ENCODE assay signal across 8 mouse cellular contexts in the genomic region with DNA sequence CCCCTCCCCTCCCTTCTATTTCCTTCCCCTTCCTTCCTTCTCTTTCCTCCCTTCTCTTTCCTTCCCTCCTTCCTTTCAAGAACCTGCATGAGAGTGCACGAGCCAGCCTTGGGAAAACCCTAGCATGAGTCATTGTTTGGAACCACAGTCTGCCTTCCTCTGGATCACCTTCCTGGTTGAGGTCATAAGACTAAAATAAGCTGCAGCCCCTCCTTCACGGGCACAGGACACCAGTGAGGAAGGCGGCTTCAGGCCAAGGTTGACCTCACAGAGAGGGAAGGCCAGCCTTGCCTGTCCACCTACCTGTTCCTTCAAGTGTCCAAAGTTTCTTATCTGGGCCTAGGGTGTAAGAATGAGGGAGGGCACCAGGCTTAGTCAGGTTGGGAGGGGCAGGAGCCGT. TPM values are rescaled to one million over a fixed set of nuclear protein-coding genes. Genes with fewer than 3 reads are reported as not detected.
DNase-seq lines count a peak whose midpoint lies in the region; TF ChIP-seq lines count a peak whose summit lies in the region.

No protein-coding gene starts in this region.

- H3K27ac ChIP-seq in ES-Bruce4 (ENCODE audit: insufficient read depth, low read length) = peak overlapping the region; percentile 86
- no peak overlapping the region for H3K27ac ChIP-seq in midbrain, embryonic 10.5 days (replicated peaks)

- peak overlapping the region; percentile 55 for H3K9ac ChIP-seq in ES-Bruce4 (ENCODE audit: low read depth, poor library complexity, severe bottlenecking)

- no peaks in the 10 kb centered on the region for H3K9me3 ChIP-seq in ES-Bruce4 (replicated peaks; ENCODE audit: control insufficient read depth, insufficient read depth, low read length, poor library complexity, severe bottlenecking)
- H3K9me3 ChIP-seq in midbrain, embryonic 10.5 days (replicated peaks) = no peaks in the 10 kb centered on the region

- H3K27me3 ChIP-seq in ES-Bruce4 (ENCODE audit: control insufficient read depth, insufficient read depth, low read length, poor library complexity, severe bottlenecking) (no peaks in the 10 kb centered on the region), myocyte (ENCODE audit: control insufficient read depth, insufficient read depth, insufficient read length) (no peaks in the 10 kb centered on the region)
- H3K27me3 ChIP-seq in midbrain, embryonic 10.5 days (ENCODE audit: low read depth, poor library complexity, severe bottlenecking) = no peaks in the 10 kb centered on the region

- no peaks in the 10 kb centered on the region for H3K79me2 ChIP-seq in myocyte (ENCODE audit: control insufficient read depth, insufficient read depth)

- no peak overlapping the region for H3ac ChIP-seq in myocyte (ENCODE audit: control insufficient read depth, insufficient read length)

- H3K4me2 ChIP-seq in myocyte (ENCODE audit: low read depth) = peak overlapping the region; percentile 65

- TF ChIP-seq EP300 in ES-Bruce4 (IDR thresholded peaks at IDR 0.05; ENCODE audit: insufficient read depth, low read depth, low read length) = no peak

- H3K4me3 ChIP-seq in ES-Bruce4 (ENCODE audit: low read depth, low read length) = peak overlapping the region; percentile 53
- no peak overlapping the region for H3K4me3 ChIP-seq in myocyte
- no peak overlapping the region for H3K4me3 ChIP-seq in midbrain, embryonic 10.5 days

- DNase-seq in brain, adult 2 months (ENCODE audit: low read depth, low spot score) = peak; percentile 88
- DNase-seq in heart, adult 9 months (ENCODE audit: low spot score in 2 of 2) = peak; percentile 93 to 95
- DNase-seq in kidney, postnatal 25 days = peak; percentile 78 to 83
- DNase-seq in layer of hippocampus, adult 8-10 months (ENCODE audit: low spot score in 2 of 2) = no peak
- no peak for DNase-seq in midbrain, embryonic 10.5 days (ENCODE audit: low spot score)
- no peak for DNase-seq in layer of hippocampus, postnatal 25 days (ENCODE audit: extremely low spot score in 1 of 2, low spot score in 1 of 2)

- no peak for TF ChIP-seq CTCF in ES-Bruce4 (IDR thresholded peaks at IDR 0.05; ENCODE audit: low read depth, low read length)

- WGBS in midbrain, embryonic 10.5 days = 68% methylated on average over 4 of the region's 4 CpGs

- H3K36me3 ChIP-seq in ES-Bruce4 (ENCODE audit: control insufficient read depth, insufficient read depth, low read length, poor library complexity, severe bottlenecking) (no peaks in the 10 kb centered on the region), myocyte (ENCODE audit: control insufficient read depth, insufficient read depth) (no peaks in the 10 kb centered on the region)
- H3K36me3 ChIP-seq in midbrain, embryonic 10.5 days = no peaks in the 10 kb centered on the region

- TF ChIP-seq POLR2A in ES-Bruce4 (IDR thresholded peaks at IDR 0.05; ENCODE audit: insufficient read depth, low read length) = no peak
- no peak for TF ChIP-seq POLR2A in myocyte (IDR thresholded peaks at IDR 0.05; ENCODE audit: insufficient read length, low read depth)

- H3K4me1 ChIP-seq in ES-Bruce4 (ENCODE audit: control insufficient read depth, insufficient read depth, low read length) = peaks cover 2% of the 10 kb centered on the region
- peaks cover 5% of the 10 kb centered on the region for H3K4me1 ChIP-seq in midbrain, embryonic 10.5 days

TF ChIP-seq in myocyte, 11 proteins besides CTCF, POLR2A, EP300 and RAD21:
- TF ChIP-seq MYOG (IDR thresholded peaks at IDR 0.05; ENCODE audit: control insufficient read depth in 1 of 3, insufficient read depth in 1 of 3, insufficient read length in 2 of 3, low read depth in 2 of 3) (no peak), MYOD1 (IDR thresholded peaks at IDR 0.05; ENCODE audit: control insufficient read depth in 1 of 3, insufficient read length in 2 of 3, low read depth in 2 of 3) (no peak), TCF12 (IDR thresholded peaks at IDR 0.05; ENCODE audit: insufficient read depth, poor library complexity, severe bottlenecking) (no peak), TCF3 (IDR thresholded peaks at IDR 0.05; ENCODE audit: insufficient read length, low read depth) (no peak)

RNA-seq across cellular contexts. Expression of gene Manba, which starts 36.6 kb away (rescaled TPM):
- polyA plus RNA-seq in ES-Bruce4 (2011; ENCODE audit: insufficient read depth, insufficient read length, low read depth, missing spikeins) (114 and 122 TPM in 2 replicates), myocyte (2012; fragmentation: generic; extraction: Trizol) (4.8 TPM)
- total RNA-seq in layer of hippocampus, adult 8-10 months (2022) = 10 to 100 TPM in 3 of 4 experiments, 1 to 10 TPM in 1; 9.6 to 16.1 (median 12.6) TPM
- 3.9 and 4.2 TPM in 2 replicates for polyA plus RNA-seq in midbrain, embryonic 10.5 days (2016; fragmentation: Nextera tagmentation; extraction: Ambion mirVana)
- 1 to 10 TPM; 6.0 to 7.4 TPM for total RNA-seq in layer of hippocampus, postnatal 25 days (2021)

Comparison
In these comparisons a context has a peak if more than half of its experiments do, and no peak if none do; other contexts are left out.
1. DNase-seq: peak in brain, adult 2 months (single experiment), heart, adult 9 months (2 of 2) and kidney, postnatal 25 days (2 of 2); none in layer of hippocampus, adult 8-10 months (0 of 2), midbrain, embryonic 10.5 days (single experiment) and layer of hippocampus, postnatal 25 days (0 of 2).
2. RNA of gene Manba, which starts 36.6 kb away (polyA plus RNA-seq): 114 to 122 TPM in ES-Bruce4; 4.8 TPM in myocyte (single experiment) and 3.9 to 4.2 TPM in midbrain, embryonic 10.5 days; every median in the first group is over 10 times any median in the second.